In genomic region chr11:30196368-30197070, GRCm38 (mm10) we compare ENCODE assay signal across 9 mouse cellular contexts.
DNase-seq lines count a peak whose midpoint lies in the region; ATAC-seq and TF ChIP-seq lines count a peak whose summit lies in the region.
"Had no signal": no experiment of that assay in that cellular context is flagged by ENCODE, and none has a peak within 500 bp of the region (broad histone marks: within the 10 kb centered on the region; RNA-seq: fewer than 3 reads in every experiment).

No protein-coding gene starts in this region.

- H3K27me3 ChIP-seq in forebrain, embryonic 10.5 days (ENCODE audit: poor library complexity, severe bottlenecking), result no peaks in the 10 kb centered on the region
- H3K27me3 ChIP-seq in forebrain, postnatal 0 days (ENCODE audit: insufficient read depth, low read length), result no peaks in the 10 kb centered on the region
- H3K27me3 ChIP-seq in lung, embryonic 16.5 days (ENCODE audit: control insufficient read depth, insufficient read depth, low read depth, low read length), result no peaks in the 10 kb centered on the region
- peaks cover 16% of the 10 kb centered on the region for H3K27me3 ChIP-seq in liver, embryonic 16.5 days (ENCODE audit: control insufficient read depth, insufficient read depth, low read depth, low read length)

- H3K9ac ChIP-seq in forebrain, postnatal 0 days, result no peak overlapping the region
- no peak overlapping the region; the same call in 1 of the 2 replicates for H3K9ac ChIP-seq in lung, embryonic 16.5 days (ENCODE audit: low read length)
- no peak overlapping the region for H3K9ac ChIP-seq in liver, embryonic 16.5 days (ENCODE audit: low read depth, low read length)

- H3K36me3 ChIP-seq in forebrain, embryonic 10.5 days (replicated peaks), result no peaks in the 10 kb centered on the region
- no peaks in the 10 kb centered on the region for H3K36me3 ChIP-seq in forebrain, postnatal 0 days (ENCODE audit: insufficient read depth)
- no peaks in the 10 kb centered on the region for H3K36me3 ChIP-seq in lung, embryonic 16.5 days (ENCODE audit: control insufficient read depth, insufficient read depth, low read length)
- H3K36me3 ChIP-seq in liver, embryonic 16.5 days (ENCODE audit: control insufficient read depth, insufficient read depth), result no peaks in the 10 kb centered on the region

- no peak for TF ChIP-seq CTCF in forebrain, postnatal 0 days (IDR thresholded peaks at IDR 0.05; ENCODE audit: low read depth)
- no peak for TF ChIP-seq CTCF in embryonic fibroblast, embryonic 13.5 days (IDR thresholded peaks at IDR 0.05; ENCODE audit: borderline replicate concordance, insufficient read depth, low read length)

- WGBS in forebrain, embryonic 10.5 days, result 71% methylated on average over 4 of the region's 4 CpGs
- 66% methylated on average over 4 of the region's 4 CpGs for WGBS in forebrain, postnatal 0 days
- 37% methylated on average over 4 of the region's 4 CpGs for WGBS in lung, embryonic 16.5 days
- WGBS in liver, embryonic 16.5 days (ENCODE audit: insufficient replicate concordance), result 22% methylated on average over 4 of the region's 4 CpGs

- no peak for DNase-seq in forebrain, embryonic 10.5 days (ENCODE audit: extremely low spot score, low spot score)
- DNase-seq in forebrain, postnatal 0 days, result no peak
- no peak for DNase-seq in lung, postnatal 14 days
- DNase-seq in cerebellum, postnatal 36 days, result no peak
- DNase-seq in spleen, adult 18-20 months, result no peak
- DNase-seq: layer of hippocampus, adult 9-11 months had no signal

- H3K27ac ChIP-seq in forebrain, embryonic 10.5 days, result no peak overlapping the region
- H3K27ac ChIP-seq in forebrain, postnatal 0 days (ENCODE audit: low read depth, low read length), result no peak overlapping the region
- no peak overlapping the region for H3K27ac ChIP-seq in lung, embryonic 16.5 days (ENCODE audit: low read length)
- peak overlapping the region; percentile 58 for H3K27ac ChIP-seq in embryonic fibroblast, embryonic 13.5 days (ENCODE audit: insufficient read depth, low read length)
- H3K27ac ChIP-seq in liver, embryonic 16.5 days (ENCODE audit: low read length), result peak overlapping the region; percentile 63

- TF ChIP-seq POLR2A in embryonic fibroblast, embryonic 13.5 days (IDR thresholded peaks at IDR 0.05; ENCODE audit: low read depth, low read length), result no peak

- no peak for ATAC-seq in forebrain, postnatal 0 days
- ATAC-seq in lung, embryonic 16.5 days (ENCODE audit: low read depth), result no peak
- ATAC-seq in liver, embryonic 16.5 days (ENCODE audit: low read depth), result no peak

- no peak overlapping the region for H3K4me2 ChIP-seq in forebrain, postnatal 0 days (ENCODE audit: low read depth)
- H3K4me2 ChIP-seq in lung, embryonic 16.5 days (ENCODE audit: low read depth, low read length), result peak overlapping the region; percentile 66
- H3K4me2 ChIP-seq in liver, embryonic 16.5 days (ENCODE audit: low read depth, low read length), result peak overlapping the region; percentile 72

- H3K4me1 ChIP-seq in forebrain, embryonic 10.5 days, result peaks cover 42% of the 10 kb centered on the region
- peaks cover 3% of the 10 kb centered on the region; the same call in 1 of the 2 replicates for H3K4me1 ChIP-seq in forebrain, postnatal 0 days (ENCODE audit: insufficient read depth)
- peaks cover 40% of the 10 kb centered on the region for H3K4me1 ChIP-seq in lung, embryonic 16.5 days (replicated peaks; ENCODE audit: control insufficient read depth, insufficient read depth, low read length)
- peaks cover 18% of the 10 kb centered on the region for H3K4me1 ChIP-seq in embryonic fibroblast, embryonic 13.5 days (ENCODE audit: control insufficient read depth, insufficient read depth, low read length)
- peaks cover 7% of the 10 kb centered on the region for H3K4me1 ChIP-seq in liver, embryonic 16.5 days (ENCODE audit: control insufficient read depth, low read depth, low read length)

- no peaks in the 10 kb centered on the region for H3K9me3 ChIP-seq in forebrain, embryonic 10.5 days
- no peaks in the 10 kb centered on the region for H3K9me3 ChIP-seq in forebrain, postnatal 0 days (ENCODE audit: low read length)
- H3K9me3 ChIP-seq in lung, embryonic 16.5 days (ENCODE audit: control insufficient read depth, low read length), result no peaks in the 10 kb centered on the region
- H3K9me3 ChIP-seq in liver, embryonic 16.5 days (replicated peaks; ENCODE audit: control insufficient read depth, low read length), result no peaks in the 10 kb centered on the region

- H3K4me3 ChIP-seq in forebrain, embryonic 10.5 days, result peak overlapping the region; percentile 65
- no peak overlapping the region for H3K4me3 ChIP-seq in forebrain, postnatal 0 days (ENCODE audit: low read depth, low read length)
- H3K4me3 ChIP-seq in lung, embryonic 16.5 days (ENCODE audit: low read length), result peak overlapping the region; percentile 49
- H3K4me3 ChIP-seq in embryonic fibroblast, embryonic 13.5 days (ENCODE audit: insufficient read depth, low read length), result no peak overlapping the region
- H3K4me3 ChIP-seq in liver, embryonic 16.5 days (ENCODE audit: low read depth, low read length), result peak overlapping the region; percentile 64

Comparison
In these comparisons a context has a peak if more than half of its experiments do, and no peak if none do; other contexts are left out.
1. H3K4me3 ChIP-seq: peak in forebrain, embryonic 10.5 days (single experiment), lung, embryonic 16.5 days (single experiment) and liver, embryonic 16.5 days (single experiment); none in forebrain, postnatal 0 days (single experiment) and embryonic fibroblast, embryonic 13.5 days (single experiment).
2. H3K27ac ChIP-seq: peak in embryonic fibroblast, embryonic 13.5 days (single experiment) and liver, embryonic 16.5 days (single experiment); none in forebrain, embryonic 10.5 days (single experiment), forebrain, postnatal 0 days (single experiment) and lung, embryonic 16.5 days (single experiment).